ENCODE assay signal across 11 mouse cellular contexts in the genomic region with DNA sequence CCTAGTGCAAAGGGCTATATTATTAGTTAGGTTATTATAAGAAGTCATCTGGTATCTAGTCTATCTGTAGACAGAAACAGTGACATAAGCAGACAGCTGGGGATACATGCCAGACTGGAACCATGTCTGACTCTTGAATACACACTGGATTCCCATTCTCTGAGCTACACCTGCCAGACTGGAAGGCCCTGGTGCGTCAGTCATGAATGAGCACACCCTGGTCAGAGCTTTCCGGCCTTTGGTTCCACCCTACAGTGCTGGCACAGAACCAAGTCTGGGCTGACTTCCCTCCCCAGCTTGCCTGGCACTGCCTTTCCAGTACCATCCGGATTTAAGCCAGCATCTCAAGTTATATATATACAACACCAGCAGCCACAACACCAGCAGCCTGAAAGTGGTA. TPM values are rescaled to one million over a fixed set of nuclear protein-coding genes. Genes with fewer than 3 reads are reported as not detected.
A peak's percentile ranks its signal among the peaks of the same experiment; 100 is the strongest.
DNase-seq lines count a peak whose midpoint lies in the region; ATAC-seq and TF ChIP-seq lines count a peak whose summit lies in the region.
"Had no signal": no experiment of that assay in that cellular context is flagged by ENCODE, and none has a peak within 500 bp of the region (broad histone marks: within the 10 kb centered on the region; RNA-seq: fewer than 3 reads in every experiment).

No protein-coding gene starts in this region.

- H3K9me3 ChIP-seq in heart, embryonic 12.5 days (replicated peaks), result no peaks in the 10 kb centered on the region
- no peaks in the 10 kb centered on the region for H3K9me3 ChIP-seq in midbrain, embryonic 14.5 days (ENCODE audit: control insufficient read depth, low read length)
- H3K9me3 ChIP-seq: G1E; stomach, embryonic 15.5 days had no signal

- H3K27ac ChIP-seq in heart, embryonic 12.5 days (ENCODE audit: poor library complexity, severe bottlenecking), result no peak overlapping the region
- no peak overlapping the region for H3K27ac ChIP-seq in midbrain, embryonic 14.5 days (replicated peaks; ENCODE audit: low read depth, low read length)
- H3K27ac ChIP-seq: stomach, embryonic 15.5 days had no signal

- ATAC-seq in heart, embryonic 12.5 days (ENCODE audit: insufficient number of reproducible peaks, low FRiP score), result no peak
- no peak for ATAC-seq in midbrain, embryonic 14.5 days (ENCODE audit: low FRiP score, low TSS enrichment)

- no peak overlapping the region for H3K9ac ChIP-seq in heart, embryonic 12.5 days
- H3K9ac ChIP-seq in midbrain, embryonic 14.5 days (replicated peaks; ENCODE audit: low read length), result no peak overlapping the region
- H3K9ac ChIP-seq: stomach, embryonic 15.5 days had no signal

- intact Hi-C loops in heart, postnatal 10 days (cut with DNase I), result no loop called here

- TF ChIP-seq CTCF in brain, embryonic 14.5 days (IDR thresholded peaks at IDR 0.05; ENCODE audit: borderline replicate concordance, extremely low read depth, insufficient read depth, insufficient read length), result no peak

- H3K4me2 ChIP-seq in heart, embryonic 12.5 days, result no peak overlapping the region
- no peak overlapping the region for H3K4me2 ChIP-seq in midbrain, embryonic 14.5 days (ENCODE audit: low read length)
- H3K4me2 ChIP-seq: stomach, embryonic 15.5 days had no signal

- 0 out of 2 replicates have a peak, but pooled peaks cover 5% of the 10 kb centered on the region for H3K4me1 ChIP-seq in heart, embryonic 12.5 days (replicated peaks)
- H3K4me1 ChIP-seq in midbrain, embryonic 14.5 days (ENCODE audit: control insufficient read depth, insufficient read depth, low read length), result peaks cover under 1% of the 10 kb centered on the region; the same call in 1 of the 2 replicates
- H3K4me1 ChIP-seq: stomach, embryonic 15.5 days had no signal

- no peak for TF ChIP-seq POLR2A in brain, embryonic 14.5 days (IDR thresholded peaks at IDR 0.05; ENCODE audit: borderline replicate concordance, extremely low read depth, insufficient read depth, insufficient read length, poor library complexity, severe bottlenecking)

- no peaks in the 10 kb centered on the region for H3K36me3 ChIP-seq in heart, embryonic 12.5 days
- H3K36me3 ChIP-seq in midbrain, embryonic 14.5 days (ENCODE audit: control insufficient read depth, insufficient read depth, low read length), result no peaks in the 10 kb centered on the region
- H3K36me3 ChIP-seq: G1E; stomach, embryonic 15.5 days had no signal

- no peaks in the 10 kb centered on the region for H3K27me3 ChIP-seq in heart, embryonic 12.5 days (replicated peaks)
- H3K27me3 ChIP-seq in midbrain, embryonic 14.5 days (ENCODE audit: control insufficient read depth, insufficient read depth, low read length), result no peaks in the 10 kb centered on the region
- H3K27me3 ChIP-seq: stomach, embryonic 15.5 days had no signal

- peak; percentile 10 for DNase-seq in heart, adult 8-10 months (ENCODE audit: low spot score)
- DNase-seq in brain, embryonic 14.5 days (ENCODE audit: low read depth), result peak; percentile 29
- peak; percentile 55 to 64 for DNase-seq in heart, postnatal 10 days
- peak; percentile 74 for DNase-seq in lung, postnatal 36 days
- DNase-seq in natural killer cell, adult 2 months (ENCODE audit: low spot score in 2 of 2), result no peak
- no peak for DNase-seq in midbrain, embryonic 14.5 days
- no peak for DNase-seq in thymus, postnatal 25 days

- no peak overlapping the region for H3K4me3 ChIP-seq in heart, embryonic 12.5 days
- H3K4me3 ChIP-seq in midbrain, embryonic 14.5 days (replicated peaks; ENCODE audit: low read depth, low read length), result no peak overlapping the region
- H3K4me3 ChIP-seq: stomach, embryonic 15.5 days had no signal

- 75% methylated on average over 3 of the region's 3 CpGs for WGBS in heart, embryonic 12.5 days
- 70% methylated on average over 3 of the region's 3 CpGs for WGBS in midbrain, embryonic 14.5 days

RNA-seq across cellular contexts. Expression of gene Itsn2, which starts 3.8 kb away (rescaled TPM):
- 10 to 100 TPM; 37.7 to 43.4 (median 42.4) TPM for total RNA-seq in heart, adult 8-10 months (2022)
- polyA plus RNA-seq in heart, embryonic 12.5 days (2016; fragmentation: Nextera tagmentation; extraction: Ambion mirVana), result 38.5 and 43.7 TPM in 2 replicates
- polyA plus RNA-seq in brain, embryonic 14.5 days (2012; rRNA removed), result 18.2 and 20.7 TPM in 2 replicates
- 10 to 100 TPM; 47.0 to 47.3 TPM for total RNA-seq in heart, postnatal 10 days (2021)
- 19.9 and 21.2 TPM in 2 replicates for polyA plus RNA-seq in midbrain, embryonic 14.5 days (2014; fragmentation: Nextera tagmentation; extraction: Ambion mirVana)

RNA-seq across cellular contexts. Expression of gene Gm3625, which starts 4.1 kb away (rescaled TPM):
- not detected for total RNA-seq in heart, adult 8-10 months (2022)
- not detected in 2 replicates for polyA plus RNA-seq in heart, embryonic 12.5 days (2016; fragmentation: Nextera tagmentation; extraction: Ambion mirVana)
- not detected in 2 replicates for polyA plus RNA-seq in brain, embryonic 14.5 days (2012; rRNA removed)
- not detected for total RNA-seq in heart, postnatal 10 days (2021)
- not detected in 2 replicates for polyA plus RNA-seq in midbrain, embryonic 14.5 days (2014; fragmentation: Nextera tagmentation; extraction: Ambion mirVana)
- total RNA-seq: G1E had no signal
- polyA plus RNA-seq: G1E; liver, embryonic 16.5 days; stomach, embryonic 15.5 days had no signal

Comparison
In these comparisons a context has a peak if more than half of its experiments do, and no peak if none do; other contexts are left out.
1. DNase-seq: peak in heart, adult 8-10 months (single experiment), brain, embryonic 14.5 days (single experiment), heart, postnatal 10 days (2 of 2) and lung, postnatal 36 days (single experiment); none in natural killer cell, adult 2 months (0 of 2), midbrain, embryonic 14.5 days (single experiment) and thymus, postnatal 25 days (single experiment).